Mouse (Mus musculus) liver, embryonic 11.5 days (tissue): ENCODE results near the gene Soat2. TPM values are rescaled to one million over a fixed set of nuclear protein-coding genes. Genes with fewer than 3 reads are reported as not detected.

Source experiments
- ATAC-seq: fragments of 200-750 bp; cut with Nextera tagmentation; replicated peaks from 2 replicates; pipeline ENCODE4 v1.8.0; 2017; ENCODE audit warnings: moderate number of reproducible peaks, mild to moderate bottlenecking, moderate TSS enrichment, moderate library complexity; ENCODE audit not compliant: low FRiP score
- DNase-seq: peaks from one replicate; pipeline ENCODE4 v3.0.0-alpha.2; 2017; ENCODE audit warnings: low spot score
- H3K27ac ChIP-seq: fragments of 300-500 bp; sonication (generic); 2 replicates; pipeline ENCODE4 v1.5.1; 2014; ENCODE audit warnings: mild to moderate bottlenecking, low read depth, low read length, control low read depth
- H3K27me3 ChIP-seq: fragments of 300-500 bp; sonication (generic); replicated peaks from 2 replicates; pipeline ENCODE4 v1.6.1; 2014; ENCODE audit warnings: low read length, mixed read lengths; ENCODE audit not compliant: control insufficient read depth, insufficient read depth
- H3K36me3 ChIP-seq: fragments of 300-500 bp; sonication (generic); 2 replicates; pipeline ENCODE4 v1.6.1; 2014; ENCODE audit warnings: mild to moderate bottlenecking, low read length, moderate library complexity, mixed read lengths; ENCODE audit not compliant: control insufficient read depth, insufficient read depth
- H3K4me1 ChIP-seq: fragments of 300-500 bp; sonication (generic); replicated peaks from 2 replicates; pipeline ENCODE4 v1.6.1; 2014; ENCODE audit warnings: low read length, mixed read lengths; ENCODE audit not compliant: control insufficient read depth, insufficient read depth
- H3K4me2 ChIP-seq: fragments of 300-500 bp; sonication (generic); 2 replicates; pipeline ENCODE4 v1.6.1; 2014; ENCODE audit warnings: mild to moderate bottlenecking, control low read depth, moderate library complexity
- H3K4me3 ChIP-seq: fragments of 300-500 bp; sonication (generic); 2 replicates; pipeline ENCODE4 v1.5.1; 2014; ENCODE audit warnings: low read depth, low read length, control low read depth
- H3K9ac ChIP-seq: fragments of 300-500 bp; sonication (generic); 2 replicates; pipeline ENCODE4 v1.6.1; 2014; ENCODE audit warnings: low read depth, low read length, control low read depth
- H3K9me3 ChIP-seq: fragments of 300-500 bp; sonication (generic); 2 replicates; pipeline ENCODE4 v1.6.1; 2016; ENCODE audit warnings: low read length, inconsistent platforms, mixed read lengths; ENCODE audit not compliant: control insufficient read depth
- WGBS: fragments of 180-500 bp; shearing (Covaris S2); extraction: QIAGEN DNeasy Blood & Tissue Kit; methylation state at CpG from one replicate; pipeline ENCODE4 v1.1.7; 2014; 5-methylcytosine and 5-hydroxymethylcytosine counted together
- polyA plus RNA-seq: library from polyadenylated mRNA; unstranded; fragments of >200 nt; fragmentation: Nextera tagmentation; extraction: Ambion mirVana; gene quantifications from 2 replicates; pipeline ENCODE4 v1.2.1, GENCODE M21; 2014

Gene Soat2
- polyA plus RNA-seq, 1 experiment from 2014 or later, result 36.2 TPM

GRCm38 (mm10) chr15:102112181-102112580 lies 38.1 kb upstream of the Soat2 start:
- WGBS, result 87% methylated on average over 6 of the region's 6 CpGs
- no peak overlapping the region for H3K4me3 ChIP-seq
- H3K4me2 ChIP-seq, result no peak overlapping the region
- no peak overlapping the region for H3K9ac ChIP-seq
- H3K4me1 ChIP-seq, result peaks cover 9% of the 10 kb centered on the region; the same call in 1 of the 2 replicates
- no peaks in the 10 kb centered on the region for H3K27me3 ChIP-seq
- peaks cover 12% of the 10 kb centered on the region; the same call in 1 of the 2 replicates for H3K36me3 ChIP-seq
- no peak for ATAC-seq
- no peaks in the 10 kb centered on the region for H3K9me3 ChIP-seq
- DNase-seq, result no peak
- no peak overlapping the region for H3K27ac ChIP-seq

- no peak for DNase-seq
- peaks cover 3% of the 10 kb centered on the region; the same call in 1 of the 2 replicates for H3K4me1 ChIP-seq
- no peak overlapping the region for H3K27ac ChIP-seq
- no peaks in the 10 kb centered on the region for H3K9me3 ChIP-seq
- 73% methylated on average over 8 of the region's 8 CpGs for WGBS
- no peaks in the 10 kb centered on the region for H3K27me3 ChIP-seq
- no peak overlapping the region for H3K9ac ChIP-seq
- H3K4me2 ChIP-seq, result no peak overlapping the region
- H3K4me3 ChIP-seq, result no peak overlapping the region
- H3K36me3 ChIP-seq, result peaks cover 15% of the 10 kb centered on the region; the same call in 1 of the 2 replicates
- ATAC-seq, result no peak
These were observed 37.5 kb upstream of the Soat2 start for GRCm38 (mm10) chr15:102112827-102113226.

DNA sequence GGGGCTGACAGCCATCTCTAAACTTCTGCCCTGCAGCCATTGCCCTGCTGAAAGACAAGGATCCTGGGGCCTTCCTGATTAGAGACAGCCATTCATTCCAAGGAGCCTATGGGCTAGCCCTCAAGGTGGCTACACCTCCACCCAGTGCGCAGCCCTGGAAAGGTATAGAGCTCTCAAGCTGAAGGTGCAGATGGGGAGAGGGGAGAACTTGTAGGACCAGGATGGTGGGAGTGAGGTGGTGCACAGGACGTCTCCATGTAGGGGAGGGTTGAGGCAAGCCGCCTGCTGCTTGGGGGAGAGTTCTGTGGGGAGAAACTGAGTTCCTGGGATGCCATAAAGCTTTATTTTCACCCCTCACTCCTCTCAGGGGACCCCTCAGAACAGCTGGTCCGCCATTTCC lies 36.7 kb upstream of the Soat2 start:
- no peaks in the 10 kb centered on the region for H3K9me3 ChIP-seq
- H3K4me3 ChIP-seq, result no peak overlapping the region
- no peak for ATAC-seq
- H3K27ac ChIP-seq, result no peak overlapping the region
- no peak overlapping the region for H3K4me2 ChIP-seq
- WGBS, result 78% methylated on average over 4 of the region's 4 CpGs
- H3K27me3 ChIP-seq, result no peaks in the 10 kb centered on the region
- peaks cover 3% of the 10 kb centered on the region; the same call in 1 of the 2 replicates for H3K4me1 ChIP-seq
- H3K36me3 ChIP-seq, result peaks cover 22% of the 10 kb centered on the region; the same call in 1 of the 2 replicates
- no peak overlapping the region for H3K9ac ChIP-seq
- no peak for DNase-seq

- Histone ChIP-seq H3K36me3 (peaks cover 29% of the 10 kb centered on the region; the same call in 1 of the 2 replicates), H3K4me1 (peaks cover 3% of the 10 kb centered on the region; the same call in 1 of the 2 replicates), H3K9me3 (no peaks in the 10 kb centered on the region), H3K4me2 (no peak overlapping the region), H3K4me3 (no peak overlapping the region), H3K9ac (no peak overlapping the region), H3K27me3 (no peaks in the 10 kb centered on the region), H3K27ac (no peak overlapping the region)
- ATAC-seq, result no peak
- no peak for DNase-seq
- WGBS, result 86% methylated on average over 7 of the region's 7 CpGs
These were observed 35.6 kb upstream of the Soat2 start for GRCm38 (mm10) chr15:102114651-102115260.

- Histone ChIP-seq H3K4me1 (peaks cover 3% of the 10 kb centered on the region; the same call in 1 of the 2 replicates), H3K4me3 (no peak overlapping the region), H3K27me3 (no peaks in the 10 kb centered on the region), H3K9me3 (no peaks in the 10 kb centered on the region), H3K36me3 (peaks cover 27% of the 10 kb centered on the region), H3K27ac (no peak overlapping the region), H3K9ac (no peak overlapping the region), H3K4me2 (no peak overlapping the region)
- ATAC-seq (0 out of 2 replicates have a peak, but pooled peaks have one; percentile 38), DNase-seq (no peak)
- 68% methylated on average over 9 of the region's 9 CpGs for WGBS
These were observed 34.5 kb upstream of the Soat2 start for GRCm38 (mm10) chr15:102115731-102116231.

- Histone ChIP-seq H3K9me3 (no peaks in the 10 kb centered on the region), H3K9ac (no peak overlapping the region), H3K4me2 (no peak overlapping the region), H3K36me3 (peaks cover 28% of the 10 kb centered on the region), H3K4me3 (no peak overlapping the region), H3K4me1 (peaks cover 3% of the 10 kb centered on the region; the same call in 1 of the 2 replicates), H3K27me3 (no peaks in the 10 kb centered on the region), H3K27ac (no peak overlapping the region)
- 83% methylated on average over 11 of the region's 11 CpGs for WGBS
- ATAC-seq (no peak), DNase-seq (no peak)
These were observed 33.4 kb upstream of the Soat2 start for GRCm38 (mm10) chr15:102116753-102117415.

GRCm38 (mm10) chr15:102117461-102118443 lies 32.6 kb upstream of the Soat2 start:
- DNase-seq (no peak), ATAC-seq (no peak)
- H3K4me3 ChIP-seq, result no peak overlapping the region
- no peaks in the 10 kb centered on the region for H3K9me3 ChIP-seq
- H3K4me1 ChIP-seq, result peaks cover 3% of the 10 kb centered on the region; the same call in 1 of the 2 replicates
- H3K27ac ChIP-seq, result no peak overlapping the region
- H3K4me2 ChIP-seq, result no peak overlapping the region
- no peak overlapping the region for H3K9ac ChIP-seq
- WGBS, result 86% methylated on average over 19 of the region's 19 CpGs
- no peaks in the 10 kb centered on the region for H3K27me3 ChIP-seq
- peaks cover 28% of the 10 kb centered on the region for H3K36me3 ChIP-seq

GRCm38 (mm10) chr15:102118591-102118990 lies 31.7 kb upstream of the Soat2 start:
- no peak for DNase-seq
- Histone ChIP-seq H3K27me3 (no peaks in the 10 kb centered on the region), H3K4me2 (no peak overlapping the region), H3K27ac (no peak overlapping the region), H3K4me1 (peaks cover 3% of the 10 kb centered on the region; the same call in 1 of the 2 replicates), H3K36me3 (peaks cover 26% of the 10 kb centered on the region), H3K4me3 (no peak overlapping the region), H3K9me3 (no peaks in the 10 kb centered on the region), H3K9ac (no peak overlapping the region)
- ATAC-seq, result no peak
- 81% methylated on average over 4 of the region's 4 CpGs for WGBS
